Mouse (Mus musculus) heart, adult 2 months (tissue): ENCODE data around the gene Nell1.

Experiments used
- EP300 ChIP-seq: fragments of 200-500 bp; IDR thresholded peaks from 2 replicates; pipeline ENCODE4 v1.6.1; 2011; ENCODE audit warnings: low read depth, low read length, control low read depth; ENCODE audit not compliant: insufficient read depth
- POLR2A ChIP-seq: fragments of 200-500 bp; IDR thresholded peaks from 2 replicates; pipeline ENCODE4 v1.6.1; 2011; ENCODE audit warnings: mild to moderate bottlenecking, low read depth, low read length, control low read depth; ENCODE audit not compliant: insufficient read depth

DNA sequence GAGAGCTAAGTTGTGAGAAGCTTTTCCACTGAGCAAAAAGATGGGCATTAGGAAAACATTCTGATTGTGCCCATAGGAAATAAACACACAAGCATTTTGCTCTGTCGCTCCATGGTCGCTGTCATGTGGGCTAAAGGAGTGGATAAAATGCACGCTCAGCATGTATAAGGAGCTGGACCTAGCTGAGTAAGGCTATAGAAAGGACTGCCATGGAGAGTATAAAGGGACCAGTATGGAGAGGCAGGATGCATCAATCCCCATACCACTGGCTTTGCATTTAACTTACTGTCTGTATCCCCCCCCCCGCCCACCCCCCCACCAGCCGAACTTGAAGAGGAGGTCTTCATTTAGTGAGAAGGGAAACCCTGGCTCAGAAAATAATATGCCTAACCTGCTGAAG, 711.7 kb downstream of the Nell1 start:
- TF ChIP-seq EP300: no peak
- no peak for TF ChIP-seq POLR2A
